In the genomic region with DNA sequence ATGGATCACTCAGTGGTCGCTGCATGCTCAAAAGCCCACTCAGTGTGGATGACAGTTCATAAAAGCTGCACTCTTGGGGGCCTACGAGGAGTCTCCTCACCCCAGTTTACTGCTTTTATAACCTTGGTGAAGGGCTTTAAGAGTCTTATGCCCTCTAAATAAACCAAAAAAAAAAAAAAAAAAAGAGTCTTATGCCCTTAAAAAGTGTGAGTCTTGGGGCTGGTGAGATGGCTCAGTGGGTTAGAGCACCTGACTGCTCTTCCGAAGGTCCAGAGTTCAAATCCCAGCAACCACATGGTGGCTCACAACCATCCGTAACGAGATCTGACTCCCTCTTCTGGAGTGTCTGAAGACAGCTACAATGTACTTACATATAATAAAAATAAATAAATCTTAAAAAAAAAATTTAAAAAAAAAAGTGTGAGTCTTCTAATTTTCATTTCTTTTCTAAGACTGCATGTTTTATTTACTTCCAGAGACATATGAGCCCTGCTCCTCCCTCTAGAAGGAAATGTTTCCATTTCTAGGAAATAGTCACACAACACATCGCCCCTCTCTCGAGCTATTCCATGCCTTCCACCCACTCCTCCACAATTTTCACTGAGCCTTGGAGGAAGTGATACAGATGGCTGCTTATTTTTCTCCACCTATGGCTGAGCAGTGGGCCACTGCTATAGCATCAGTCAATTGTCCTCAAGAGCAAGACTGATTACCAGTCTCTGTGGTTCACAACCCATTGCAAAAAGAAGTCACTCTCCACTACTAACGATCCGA, we compare ENCODE assay signal across 20 mouse cellular contexts. TPM values are rescaled to one million over a fixed set of nuclear protein-coding genes. Genes with fewer than 3 reads are reported as not detected.
DNase-seq lines count a peak whose midpoint lies in the region; ATAC-seq lines count a peak whose summit lies in the region.
"Had no signal": no experiment of that assay in that cellular context is flagged by ENCODE, and none has a peak within 500 bp of the region (broad histone marks: within the 10 kb centered on the region; RNA-seq: fewer than 3 reads in every experiment).

No protein-coding gene starts in this region.

- H3K36me3 ChIP-seq in hindbrain, embryonic 13.5 days, result no peaks in the 10 kb centered on the region
- H3K36me3 ChIP-seq: embryonic facial prominence, embryonic 10.5 days; embryonic facial prominence, embryonic 12.5 days; forebrain, embryonic 15.5 days had no signal

- H3K9me3 ChIP-seq in hindbrain, embryonic 13.5 days, result no peaks in the 10 kb centered on the region
- H3K9me3 ChIP-seq: embryonic facial prominence, embryonic 10.5 days; embryonic facial prominence, embryonic 12.5 days; forebrain, embryonic 13.5 days; forebrain, embryonic 15.5 days had no signal

- no peaks in the 10 kb centered on the region for H3K27me3 ChIP-seq in hindbrain, embryonic 13.5 days
- H3K27me3 ChIP-seq: embryonic facial prominence, embryonic 12.5 days; forebrain, embryonic 13.5 days; forebrain, embryonic 15.5 days had no signal

- H3K4me3 ChIP-seq in hindbrain, embryonic 13.5 days, result no peak overlapping the region
- H3K4me3 ChIP-seq: embryonic facial prominence, embryonic 10.5 days; embryonic facial prominence, embryonic 12.5 days; forebrain, embryonic 13.5 days; forebrain, embryonic 15.5 days had no signal

- no peak overlapping the region for H3K4me2 ChIP-seq in hindbrain, embryonic 13.5 days
- H3K4me2 ChIP-seq: embryonic facial prominence, embryonic 12.5 days; forebrain, embryonic 13.5 days; forebrain, embryonic 15.5 days had no signal

- no peaks in the 10 kb centered on the region for H3K4me1 ChIP-seq in hindbrain, embryonic 13.5 days (replicated peaks)
- H3K4me1 ChIP-seq: embryonic facial prominence, embryonic 10.5 days; embryonic facial prominence, embryonic 12.5 days; forebrain, embryonic 13.5 days; forebrain, embryonic 15.5 days had no signal

- DNase-seq in frontal cortex, postnatal 25 days (ENCODE audit: low spot score in 2 of 2), result no peak
- DNase-seq in right cerebral cortex, adult 2 months (ENCODE audit: low spot score in 2 of 2), result peak; percentile 10 to 12
- no peak for DNase-seq in right cerebral cortex, postnatal 36 days (ENCODE audit: low spot score in 2 of 2)
- DNase-seq: adrenal gland, adult 2 months; adrenal gland, postnatal 10 days; adrenal gland, postnatal 25 days; B cell, adult 2 months; cerebellum, adult 11-12 months; cerebellum, adult 2 months; cerebellum, adult 9-10 months; cerebellum, postnatal 10 days; cerebellum, postnatal 25 days; forebrain, postnatal 0 days had no signal

- 83% methylated on average over 9 of the region's 9 CpGs for WGBS in hindbrain, embryonic 13.5 days

- peak; percentile 70 for ATAC-seq in frontal cortex, adult (ENCODE audit: low TSS enrichment)
- no peak for ATAC-seq in hindbrain, embryonic 13.5 days (ENCODE audit: low FRiP score)
- ATAC-seq: CD4-positive, CD25-positive, alpha-beta regulatory T cell, adult 4 months; forebrain, embryonic 13.5 days; forebrain, embryonic 15.5 days; forebrain, postnatal 0 days had no signal

- H3K27ac ChIP-seq in hindbrain, embryonic 13.5 days, result no peak overlapping the region
- H3K27ac ChIP-seq: embryonic facial prominence, embryonic 10.5 days; embryonic facial prominence, embryonic 12.5 days; forebrain, embryonic 13.5 days; forebrain, embryonic 15.5 days had no signal

- H3K9ac ChIP-seq in hindbrain, embryonic 13.5 days, result no peak overlapping the region
- H3K9ac ChIP-seq: embryonic facial prominence, embryonic 12.5 days; forebrain, embryonic 13.5 days; forebrain, embryonic 15.5 days; forebrain, postnatal 0 days had no signal

RNA-seq across cellular contexts. Expression of gene Gatm, which starts 10.4 kb away (rescaled TPM):
- 26.8 and 27.3 TPM in 2 replicates for polyA plus RNA-seq in hindbrain, embryonic 13.5 days (2015; fragmentation: Nextera tagmentation; extraction: Ambion mirVana)

RNA-seq across cellular contexts. Expression of gene AA467197, which starts 15.3 kb away (rescaled TPM):
- 0.66 TPM in 1 of 2 replicates, not detected in the other for polyA plus RNA-seq in hindbrain, embryonic 13.5 days (2015; fragmentation: Nextera tagmentation; extraction: Ambion mirVana)
- polyA plus RNA-seq: adrenal gland, adult 2 months; CD4-positive, CD25-positive, alpha-beta regulatory T cell, adult 4 months; forebrain, embryonic 13.5 days; forebrain, embryonic 15.5 days; forebrain, postnatal 0 days had no signal

Comparison
In these comparisons a context has a peak if more than half of its experiments do, and no peak if none do; other contexts are left out.
1. DNase-seq: peak in right cerebral cortex, adult 2 months (2 of 2); none in frontal cortex, postnatal 25 days (0 of 2) and right cerebral cortex, postnatal 36 days (0 of 2).